Mouse (Mus musculus): ENCODE results near the gene Sirpb1b.
"Not testable (repeated sequence)": the region's sequence is repeated elsewhere in the genome, so short reads cannot be mapped to it uniquely, and the experiment has no call there.

DNA sequence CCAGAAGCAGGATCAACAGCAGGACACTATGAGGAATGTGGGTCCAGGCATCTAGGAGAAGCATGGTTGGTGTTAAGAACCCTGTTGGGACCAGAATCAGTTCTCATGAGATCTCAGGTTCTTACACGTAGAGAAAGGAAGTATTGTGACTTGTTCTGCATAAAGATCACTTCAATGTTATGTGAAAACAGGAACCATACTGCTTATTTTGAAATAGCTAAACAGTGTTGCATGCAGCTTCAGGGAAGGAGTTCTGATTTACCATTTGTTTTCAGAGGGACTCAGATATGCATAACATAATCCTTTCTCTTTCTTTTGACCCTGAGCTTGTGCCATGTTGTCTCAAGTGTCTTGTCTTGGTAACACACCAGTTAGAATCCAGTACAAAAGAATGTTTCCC, at the start of gene Sirpb1b:
- TF ChIP-seq CTCF (conservative IDR thresholded peaks at IDR 0.05; ENCODE audit: low read length); NANOG (IDR thresholded peaks at IDR 0.05; ENCODE audit: borderline replicate concordance, low read length); POU5F1 (IDR thresholded peaks at IDR 0.05; ENCODE audit: borderline replicate concordance, low read length): not testable (repeated sequence)
